Mouse (Mus musculus) heart, embryonic 15.5 days (tissue): Measurements from ENCODE around the gene Olfr524. TPM values are rescaled to one million over a fixed set of nuclear protein-coding genes. Genes with fewer than 3 reads are reported as not detected.
A peak's percentile ranks its signal among the peaks of the same experiment; 100 is the strongest.

ENCODE experiments used
- ATAC-seq: fragments of 200-750 bp; cut with Nextera tagmentation; replicated peaks from 2 replicates; pipeline ENCODE4 v1.8.0; 2017; ENCODE audit warnings: low read depth, moderate TSS enrichment; ENCODE audit not compliant: insufficient number of reproducible peaks, insufficient read depth, low FRiP score
- H3K27ac ChIP-seq: fragments of 300-500 bp; sonication (generic); 2 replicates; pipeline ENCODE4 v1.5.1; 2015; ENCODE audit warnings: mild to moderate bottlenecking, inconsistent platforms
- H3K27me3 ChIP-seq: fragments of 300-500 bp; sonication (generic); 2 replicates; pipeline ENCODE4 v1.6.1; 2015; ENCODE audit warnings: inconsistent platforms
- H3K36me3 ChIP-seq: fragments of 300-500 bp; sonication (generic); 2 replicates; pipeline ENCODE4 v1.6.1; 2015; ENCODE audit warnings: mild to moderate bottlenecking, inconsistent platforms
- H3K4me1 ChIP-seq: fragments of 300-500 bp; sonication (generic); replicated peaks from 2 replicates; pipeline ENCODE4 v1.6.1; 2015; ENCODE audit warnings: inconsistent platforms
- H3K4me2 ChIP-seq: fragments of 300-500 bp; sonication (generic); 2 replicates; pipeline ENCODE4 v1.6.1; 2015; ENCODE audit warnings: inconsistent platforms, mild to moderate bottlenecking, moderate library complexity
- H3K4me3 ChIP-seq: fragments of 300-500 bp; sonication (generic); 2 replicates; pipeline ENCODE4 v1.5.1; 2015; ENCODE audit warnings: mild to moderate bottlenecking, inconsistent platforms
- H3K9ac ChIP-seq: fragments of 300-500 bp; sonication (generic); 2 replicates; pipeline ENCODE4 v1.6.1; 2015; ENCODE audit warnings: mild to moderate bottlenecking, inconsistent platforms
- H3K9me3 ChIP-seq: fragments of 300-500 bp; sonication (generic); replicated peaks from 2 replicates; pipeline ENCODE4 v1.6.1; 2016; ENCODE audit warnings: inconsistent platforms
- WGBS: fragments of 180-500 bp; shearing (Covaris S2); methylation state at CpG from one replicate; pipeline ENCODE4 v1.1.7; 2015; ENCODE audit warnings: mixed read lengths; 5-methylcytosine and 5-hydroxymethylcytosine counted together
- polyA plus RNA-seq: library from polyadenylated mRNA; unstranded; fragments of >200 nt; fragmentation: Nextera tagmentation; extraction: Ambion mirVana; gene quantifications from 2 replicates; pipeline ENCODE4 v1.2.1, GENCODE M21; 2015

Olfr524 gene
- polyA plus RNA-seq, 1 experiment from 2014 or later = 0.06 TPM

DNA sequence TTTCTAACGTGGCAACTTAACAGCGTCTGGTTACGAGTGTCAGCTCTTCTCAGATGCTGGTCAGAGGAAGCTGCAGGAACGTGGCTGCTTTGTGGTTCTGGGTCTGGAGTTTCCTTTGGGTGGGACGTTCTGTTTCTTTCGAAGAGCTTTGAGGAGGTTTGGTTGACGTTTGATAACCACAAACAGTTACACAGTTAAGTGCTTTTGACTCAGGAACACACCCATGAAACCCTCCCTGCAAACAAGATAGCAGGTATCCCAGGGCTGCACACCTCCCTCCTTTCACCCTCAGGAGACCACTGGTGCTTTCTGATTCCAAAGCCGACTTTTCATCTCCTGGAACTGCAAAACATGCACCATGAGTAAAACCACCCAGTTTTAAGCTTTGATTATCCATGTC, 2.4 kb upstream of the Olfr524 start:
- Histone ChIP-seq H3K36me3 (no peaks in the 10 kb centered on the region), H3K4me2 (no peak overlapping the region), H3K9me3 (no peaks in the 10 kb centered on the region), H3K9ac (no peak overlapping the region), H3K27me3 (no peaks in the 10 kb centered on the region), H3K27ac (no peak overlapping the region), H3K4me3 (no peak overlapping the region), H3K4me1 (no peaks in the 10 kb centered on the region)
- 63% methylated on average over 8 of the region's 8 CpGs for WGBS
- no peak for ATAC-seq

DNA sequence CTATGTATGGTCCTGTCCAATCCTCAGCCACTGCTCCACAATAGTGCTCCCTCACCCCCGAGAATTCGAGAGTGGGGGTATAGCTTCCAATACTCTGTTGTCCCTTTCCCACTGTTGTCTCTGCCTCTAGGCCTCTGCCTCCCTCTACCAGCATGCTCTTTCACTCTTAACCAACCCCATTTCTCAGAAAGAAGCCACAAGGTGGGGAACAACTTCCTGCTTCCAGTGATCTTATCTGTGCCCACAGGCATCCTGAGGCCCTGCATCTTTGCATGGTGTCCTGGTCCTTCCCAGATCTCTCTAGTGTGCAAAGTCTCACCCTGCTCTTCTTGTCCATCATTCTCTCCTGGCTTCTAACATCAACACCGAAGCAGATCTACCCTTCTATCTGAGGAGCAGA, 1.1 kb upstream of the Olfr524 start:
- no peak overlapping the region for H3K4me2 ChIP-seq
- no peak overlapping the region for H3K27ac ChIP-seq
- 74% methylated on average over 3 of the region's 3 CpGs for WGBS
- H3K4me3 ChIP-seq = no peak overlapping the region
- no peaks in the 10 kb centered on the region for H3K9me3 ChIP-seq
- no peaks in the 10 kb centered on the region for H3K4me1 ChIP-seq
- H3K9ac ChIP-seq = no peak overlapping the region
- H3K27me3 ChIP-seq = no peaks in the 10 kb centered on the region
- H3K36me3 ChIP-seq = no peaks in the 10 kb centered on the region
- ATAC-seq = no peak

DNA sequence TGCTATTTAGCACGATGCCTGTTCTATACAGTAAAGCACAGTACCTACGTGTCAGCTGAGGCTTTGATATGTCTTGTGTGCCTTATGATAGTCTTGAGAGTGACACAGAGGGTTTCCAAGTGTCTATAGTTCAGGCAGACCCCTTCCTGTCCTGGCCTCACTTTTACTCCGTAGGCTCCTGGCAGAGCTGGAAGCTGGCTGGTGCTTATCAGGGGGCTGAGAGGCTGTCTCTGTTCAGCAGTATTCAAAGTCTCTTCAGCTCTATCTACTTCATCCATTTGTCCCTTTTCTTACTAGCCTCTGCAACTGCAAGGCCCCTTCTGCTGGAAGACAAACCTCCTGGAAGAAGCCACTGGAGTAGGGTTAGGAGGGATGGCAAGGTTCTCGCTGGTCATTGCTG, 4.7 kb downstream of the Olfr524 start:
- Histone ChIP-seq H3K9ac (no peak overlapping the region), H3K27ac (no peak overlapping the region), H3K27me3 (no peaks in the 10 kb centered on the region), H3K9me3 (no peaks in the 10 kb centered on the region), H3K4me1 (no peaks in the 10 kb centered on the region), H3K36me3 (no peaks in the 10 kb centered on the region), H3K4me2 (no peak overlapping the region), H3K4me3 (no peak overlapping the region)
- 74% methylated on average over 4 of the region's 4 CpGs for WGBS
- ATAC-seq = no peak

DNA sequence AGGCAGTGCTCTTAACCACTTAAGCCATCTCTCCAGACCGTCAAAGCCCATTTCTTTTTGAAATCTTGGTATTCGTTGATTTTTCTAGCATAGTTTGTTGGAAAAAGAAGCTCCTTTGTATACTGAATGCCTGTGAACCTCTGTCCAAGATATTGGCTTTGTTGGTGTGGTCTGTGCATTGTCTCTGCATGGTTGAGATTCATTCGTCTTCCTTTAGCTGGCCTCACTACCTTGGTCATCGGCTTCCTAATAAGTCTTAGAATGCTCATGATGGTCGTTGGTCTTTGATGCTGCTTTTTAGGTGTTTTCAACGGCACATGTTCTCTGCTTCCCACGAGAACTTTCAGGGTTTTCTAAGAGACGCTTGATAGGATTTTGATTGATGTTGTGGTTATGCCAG, 9.8 kb downstream of the Olfr524 start:
- no peaks in the 10 kb centered on the region for H3K36me3 ChIP-seq
- H3K9me3 ChIP-seq = no peaks in the 10 kb centered on the region
- no peaks in the 10 kb centered on the region for H3K4me1 ChIP-seq
- no peak for ATAC-seq
- no peaks in the 10 kb centered on the region for H3K27me3 ChIP-seq
- H3K4me3 ChIP-seq = no peak overlapping the region
- H3K27ac ChIP-seq = no peak overlapping the region
- H3K4me2 ChIP-seq = no peak overlapping the region
- no peak overlapping the region for H3K9ac ChIP-seq
- 69% methylated on average over 8 of the region's 8 CpGs for WGBS

DNA sequence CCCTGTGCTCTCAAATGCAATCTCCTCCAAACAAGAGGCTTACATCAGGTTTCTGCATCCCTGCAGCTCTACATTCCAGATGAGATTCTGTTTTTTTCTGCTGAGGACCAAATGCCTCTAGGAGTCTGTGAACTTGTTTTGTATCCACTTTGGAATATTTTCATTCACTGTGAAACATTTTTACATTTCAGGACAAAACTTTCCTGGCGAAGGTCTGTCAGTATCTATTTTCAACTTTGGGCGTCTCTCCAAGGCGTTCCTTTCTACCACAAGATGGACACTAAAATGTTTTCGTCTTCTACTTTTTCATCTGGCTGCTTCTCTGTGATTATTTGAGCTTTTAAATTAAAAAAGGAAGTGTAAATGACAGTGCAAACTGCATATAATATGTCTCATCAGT, 11.7 kb downstream of the Olfr524 start:
- ATAC-seq = no peak
- Histone ChIP-seq H3K4me2 (no peak overlapping the region), H3K36me3 (no peaks in the 10 kb centered on the region), H3K27me3 (no peaks in the 10 kb centered on the region), H3K9me3 (no peaks in the 10 kb centered on the region), H3K9ac (no peak overlapping the region), H3K4me3 (no peak overlapping the region), H3K27ac (no peak overlapping the region), H3K4me1 (no peaks in the 10 kb centered on the region)
- WGBS = 77% methylated on average over 4 of the region's 4 CpGs

DNA sequence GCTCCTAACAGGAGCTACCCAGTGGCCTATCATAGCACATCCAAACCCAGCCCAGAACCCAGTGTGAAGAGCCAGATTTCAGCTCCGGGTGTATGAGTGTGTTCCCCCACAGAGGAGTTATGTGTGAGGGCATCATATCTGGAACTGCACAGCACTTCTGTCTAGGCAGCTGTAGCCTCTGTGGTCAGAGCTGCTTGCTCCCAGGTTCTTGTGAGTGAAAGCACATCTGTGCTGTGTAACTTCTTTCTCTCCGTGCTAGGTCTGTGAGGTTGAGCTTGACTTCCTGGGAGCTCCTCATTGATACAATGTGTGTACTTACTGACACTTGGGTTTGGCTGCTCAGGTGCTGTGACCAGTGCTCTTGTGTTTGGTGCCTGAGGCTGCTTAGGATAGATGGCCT, 12.9 kb downstream of the Olfr524 start:
- Histone ChIP-seq H3K4me2 (no peak overlapping the region), H3K9me3 (no peaks in the 10 kb centered on the region), H3K36me3 (no peaks in the 10 kb centered on the region), H3K9ac (no peak overlapping the region), H3K4me3 (no peak overlapping the region), H3K27ac (no peak overlapping the region), H3K27me3 (no peaks in the 10 kb centered on the region), H3K4me1 (no peaks in the 10 kb centered on the region)
- 0 out of 2 replicates have a peak, but pooled peaks have one; percentile 31 for ATAC-seq
- WGBS = 76% methylated on average over 2 of the region's 2 CpGs

DNA sequence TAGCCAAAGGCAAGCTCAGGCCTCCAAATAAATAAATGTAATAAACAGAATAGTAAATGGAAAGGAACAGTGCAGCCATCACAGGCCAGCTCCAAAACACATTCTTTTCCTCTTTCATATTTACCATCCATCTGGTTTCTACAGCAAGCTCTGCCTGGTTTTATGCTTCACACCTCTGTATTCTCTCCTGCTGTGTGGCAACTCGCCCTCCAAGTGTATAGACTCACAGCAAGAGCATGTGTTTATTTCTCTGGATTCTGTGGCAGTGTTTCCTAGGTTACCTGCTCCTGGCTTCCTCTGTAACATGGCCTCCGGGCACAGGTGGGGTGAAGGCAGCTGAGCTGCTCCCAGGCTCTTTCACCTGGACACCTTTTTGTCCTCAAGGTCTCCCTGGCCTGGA, 13.3 kb downstream of the Olfr524 start:
- Histone ChIP-seq H3K9ac (no peak overlapping the region), H3K27ac (no peak overlapping the region), H3K4me2 (no peak overlapping the region), H3K27me3 (no peaks in the 10 kb centered on the region), H3K4me1 (no peaks in the 10 kb centered on the region), H3K9me3 (no peaks in the 10 kb centered on the region), H3K4me3 (no peak overlapping the region), H3K36me3 (no peaks in the 10 kb centered on the region)
- no peak for ATAC-seq
- WGBS = 53% methylated on average over 2 of the region's 2 CpGs

DNA sequence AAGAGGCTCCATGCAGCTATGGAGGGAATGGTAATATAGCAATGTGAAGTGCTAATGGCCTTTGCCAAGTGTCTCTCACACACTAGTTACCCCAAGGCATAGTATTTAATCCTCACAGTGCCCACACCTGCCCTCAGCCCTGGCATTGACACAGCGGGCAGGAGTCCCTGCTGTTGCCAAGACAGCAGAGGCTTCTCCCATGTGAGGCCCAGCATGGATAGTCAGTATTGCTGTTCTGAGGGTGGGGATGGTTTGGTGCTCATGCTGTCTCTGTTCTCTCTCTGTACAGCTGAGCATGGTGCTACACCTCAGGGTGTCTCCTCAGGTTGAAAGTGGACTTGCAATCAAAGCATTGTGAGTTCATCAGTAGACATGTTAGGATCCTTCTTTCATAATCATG, 15.3 kb downstream of the Olfr524 start:
- Histone ChIP-seq H3K36me3 (no peaks in the 10 kb centered on the region), H3K9me3 (no peaks in the 10 kb centered on the region), H3K4me3 (no peak overlapping the region), H3K4me1 (no peaks in the 10 kb centered on the region), H3K4me2 (no peak overlapping the region), H3K9ac (no peak overlapping the region), H3K27ac (no peak overlapping the region), H3K27me3 (0 out of 2 replicates have a peak, but pooled peaks cover 4% of the 10 kb centered on the region)
- ATAC-seq = no peak
- 74% methylated on average over 1 of the region's 1 CpGs for WGBS

DNA sequence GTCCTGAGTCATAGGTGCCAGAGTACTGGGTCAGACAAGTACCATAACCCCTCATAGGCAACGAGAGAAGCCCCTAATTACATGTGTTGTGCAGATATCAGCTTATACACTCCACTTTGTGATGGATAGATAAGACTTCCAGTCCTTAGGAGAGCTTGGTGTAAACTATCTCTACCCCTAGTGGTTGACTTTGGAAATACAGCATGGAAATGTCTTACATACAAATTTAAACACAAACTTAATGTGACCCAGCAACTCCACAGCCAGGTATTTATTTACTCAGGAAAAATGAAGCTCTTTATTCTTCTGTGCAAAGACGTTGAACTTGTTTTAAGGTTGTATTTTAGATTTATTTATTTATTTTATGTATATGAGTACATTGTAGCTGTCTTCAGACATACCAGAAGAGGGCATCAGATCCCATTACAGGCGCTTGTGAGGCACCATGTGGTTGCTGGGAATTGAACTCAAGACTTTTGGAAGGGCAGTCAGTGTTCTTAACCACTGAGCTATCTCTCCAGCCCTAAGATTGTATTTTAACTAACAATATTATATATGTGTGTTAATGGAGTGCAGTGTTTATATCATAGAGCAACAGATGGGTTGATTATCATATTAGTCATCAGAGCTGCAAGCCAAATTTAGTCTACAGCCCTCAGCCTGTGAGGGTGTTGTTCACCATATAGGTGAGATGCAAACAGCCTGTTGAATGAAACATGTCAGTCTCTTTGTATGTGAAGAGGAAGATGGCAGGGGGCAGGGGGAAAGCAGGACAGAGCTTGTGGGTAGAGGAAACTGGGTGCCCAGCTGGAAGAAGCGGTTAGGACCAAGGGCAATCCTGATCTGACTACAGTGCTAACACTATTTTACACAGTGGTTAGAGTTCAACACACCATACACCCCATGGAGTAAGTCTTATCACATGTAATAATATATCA, 17.1 kb downstream of the Olfr524 start:
- WGBS = 55% methylated on average over 4 of the region's 4 CpGs
- no peak overlapping the region for H3K9ac ChIP-seq

DNA sequence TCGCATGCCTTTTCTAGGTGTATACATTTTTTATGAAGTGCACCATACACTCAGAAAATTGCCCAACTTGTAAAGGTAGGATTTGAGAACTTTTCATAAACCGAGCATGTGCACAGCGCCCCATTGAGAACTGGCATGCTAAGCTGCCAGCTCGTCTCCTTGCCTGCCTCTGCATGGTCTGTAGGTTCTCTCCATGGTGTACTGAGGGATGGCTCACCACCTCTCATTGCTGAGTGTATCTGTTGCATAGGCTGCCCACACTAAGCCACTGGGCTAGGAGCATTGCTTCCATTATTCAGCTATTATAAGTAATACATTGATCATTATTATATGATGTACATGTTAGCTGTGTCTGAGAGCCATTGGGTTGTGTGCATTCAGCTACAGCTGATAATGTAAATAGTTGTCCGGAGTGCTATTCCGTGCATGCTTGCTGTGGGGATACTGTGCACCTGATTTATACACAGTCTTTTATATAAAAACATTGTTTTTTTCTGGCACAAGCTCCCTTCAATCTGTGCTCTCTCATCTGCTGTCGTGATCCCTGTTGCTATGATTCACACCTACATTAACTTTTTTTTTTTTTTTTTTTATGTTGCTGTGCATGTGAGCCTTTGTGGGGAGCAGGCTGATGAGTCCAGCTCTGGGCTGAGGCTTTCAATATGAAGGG, 17.9 kb downstream of the Olfr524 start:
- Histone ChIP-seq H3K36me3 (no peaks in the 10 kb centered on the region), H3K4me1 (no peaks in the 10 kb centered on the region), H3K9me3 (no peaks in the 10 kb centered on the region), H3K4me2 (no peak overlapping the region), H3K27me3 (0 out of 2 replicates have a peak, but pooled peaks cover 5% of the 10 kb centered on the region), H3K27ac (no peak overlapping the region), H3K9ac (no peak overlapping the region), H3K4me3 (no peak overlapping the region)
- ATAC-seq = no peak
- 82% methylated on average over 7 of the region's 7 CpGs for WGBS

More for the DNA sequence above, 17.1 kb downstream of the Olfr524 start:
- H3K4me3 ChIP-seq = no peak overlapping the region
- H3K4me1 ChIP-seq = no peaks in the 10 kb centered on the region
- no peak overlapping the region for H3K27ac ChIP-seq
- no peaks in the 10 kb centered on the region for H3K36me3 ChIP-seq
- 0 out of 2 replicates have a peak, but pooled peaks cover 5% of the 10 kb centered on the region for H3K27me3 ChIP-seq
- H3K9me3 ChIP-seq = no peaks in the 10 kb centered on the region
- no peak overlapping the region for H3K4me2 ChIP-seq
- ATAC-seq = no peak

DNA sequence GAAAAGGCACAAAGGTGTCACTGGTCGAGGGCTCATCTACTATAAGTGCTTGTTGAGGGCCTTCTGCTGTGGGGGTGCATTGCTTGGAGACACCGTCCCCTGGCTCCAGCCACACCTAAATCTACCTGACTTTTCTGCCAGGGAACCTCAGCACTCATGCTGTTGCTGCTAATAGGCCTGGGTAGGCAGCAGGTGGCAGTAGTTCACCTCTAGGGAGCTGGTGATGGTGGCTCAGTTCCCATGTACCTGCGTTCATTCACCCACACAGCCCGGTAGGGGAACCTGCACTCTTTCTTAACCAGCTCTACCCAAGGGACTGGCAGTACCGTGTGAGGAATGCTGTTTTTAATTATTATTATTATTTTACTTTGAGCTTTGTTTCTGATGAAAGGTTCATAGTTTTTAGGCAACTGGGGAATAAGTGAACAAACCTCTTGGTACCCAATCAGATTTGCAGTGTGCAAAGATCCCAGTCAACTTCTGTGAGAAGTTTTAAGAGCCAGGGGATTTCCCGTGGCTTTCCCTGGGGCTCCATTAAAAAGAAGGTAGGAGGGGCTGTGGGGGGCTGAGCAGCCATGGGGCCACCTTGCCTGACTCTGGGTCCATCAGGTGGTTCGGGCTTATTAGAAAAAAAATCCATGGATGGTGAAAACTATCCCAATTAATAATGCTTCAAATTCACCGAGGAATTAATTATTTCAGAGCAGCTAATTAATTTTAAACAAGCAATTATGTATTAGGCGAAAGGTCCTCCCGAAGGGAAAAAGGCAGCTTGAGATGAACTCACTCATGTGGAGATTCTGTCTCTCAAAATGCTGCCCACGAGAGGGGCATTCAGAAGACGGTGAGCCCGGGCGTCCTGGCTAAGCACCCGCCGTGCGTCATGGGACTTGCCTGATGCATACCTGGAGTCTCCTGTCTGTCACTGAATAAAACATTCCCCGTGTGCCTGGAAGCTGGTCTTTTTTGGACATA, 18.8 kb downstream of the Olfr524 start:
- H3K9me3 ChIP-seq = no peaks in the 10 kb centered on the region
- no peak overlapping the region for H3K27ac ChIP-seq
- H3K4me2 ChIP-seq = no peak overlapping the region
- H3K4me1 ChIP-seq = no peaks in the 10 kb centered on the region
- no peak overlapping the region for H3K4me3 ChIP-seq
- no peaks in the 10 kb centered on the region for H3K36me3 ChIP-seq
- WGBS = 65% methylated on average over 18 of the region's 18 CpGs
- no peak for ATAC-seq
- no peak overlapping the region for H3K9ac ChIP-seq
- H3K27me3 ChIP-seq = 0 out of 2 replicates have a peak, but pooled peaks cover 5% of the 10 kb centered on the region
